Mouse (Mus musculus) olfactory bulb, adult 2 months (tissue): Measurements from ENCODE around the gene Lnx2.

Source experiments
- CTCF ChIP-seq: fragments of 200-500 bp; IDR thresholded peaks from 2 replicates; pipeline ENCODE4 v1.5.1; 2012; ENCODE audit warnings: low read depth, mild to moderate bottlenecking, low read length, moderate library complexity; ENCODE audit not compliant: insufficient read depth
- POLR2A ChIP-seq: fragments of 200-500 bp; IDR thresholded peaks from 2 replicates; pipeline ENCODE4 v1.6.1; 2012; ENCODE audit warnings: mild to moderate bottlenecking, low read depth, low read length, moderate library complexity; ENCODE audit not compliant: insufficient read depth

- TF ChIP-seq POLR2A = no peak
- no peak for TF ChIP-seq CTCF
Measured at GRCm38 (mm10) chr5:146973353-146973752, 103.0 kb downstream of the Lnx2 start.
